Mouse (Mus musculus) forebrain, postnatal 0 days (tissue): ENCODE data around the gene Rps24. TPM values are rescaled to one million over a fixed set of nuclear protein-coding genes. Genes with fewer than 3 reads are reported as not detected.

Source experiments
- ATAC-seq: fragments of 200-750 bp; cut with Nextera tagmentation; 2 replicates; pipeline ENCODE4 v1.8.0; 2017; ENCODE audit warnings: mild to moderate bottlenecking, moderate library complexity
- DNase-seq: peaks from one replicate; pipeline ENCODE4 v3.0.0-alpha.2; 2015
- H3K27ac ChIP-seq: fragments of 300-500 bp; sonication (generic); 2 replicates; pipeline ENCODE4 v1.5.1; 2014; ENCODE audit warnings: low read depth, mild to moderate bottlenecking, antibody characterized with exemption, low read length, moderate library complexity, mixed read lengths
- H3K27me3 ChIP-seq: fragments of 300-500 bp; sonication (generic); 2 replicates; pipeline ENCODE4 v1.6.1; 2014; ENCODE audit warnings: mild to moderate bottlenecking, low read length, mixed read lengths; ENCODE audit not compliant: insufficient read depth
- H3K36me3 ChIP-seq: fragments of 300-500 bp; sonication (generic); 2 replicates; pipeline ENCODE4 v1.6.1; 2014; ENCODE audit warnings: mild to moderate bottlenecking, moderate library complexity; ENCODE audit not compliant: insufficient read depth
- H3K4me1 ChIP-seq: fragments of 300-500 bp; sonication (generic); 2 replicates; pipeline ENCODE4 v1.6.1; 2014; ENCODE audit warnings: antibody characterized with exemption; ENCODE audit not compliant: insufficient read depth
- H3K4me2 ChIP-seq: fragments of 300-500 bp; sonication (generic); 2 replicates; pipeline ENCODE4 v1.6.1; 2014; ENCODE audit warnings: low read depth, mild to moderate bottlenecking, moderate library complexity
- H3K4me3 ChIP-seq: fragments of 300-500 bp; sonication (generic); 2 replicates; pipeline ENCODE4 v1.5.1; 2014; ENCODE audit warnings: low read depth, low read length, mixed read lengths
- H3K9ac ChIP-seq: fragments of 300-500 bp; sonication (generic); 2 replicates; pipeline ENCODE4 v1.6.1; 2014; ENCODE audit warnings: mild to moderate bottlenecking
- H3K9me3 ChIP-seq: fragments of 300-500 bp; sonication (generic); 2 replicates; pipeline ENCODE4 v1.6.1; 2016; ENCODE audit warnings: low read length
- CTCF ChIP-seq: sonication (generic); IDR thresholded peaks from 2 replicates; pipeline ENCODE4 v1.5.1; 2016; ENCODE audit warnings: antibody characterized with exemption, control low read depth, low read depth
- WGBS: fragments of 180-500 bp; shearing (Covaris S2); extraction: QIAGEN DNeasy Blood & Tissue Kit; methylation state at CpG from one replicate; pipeline ENCODE4 v1.1.7; 2014; 5-methylcytosine and 5-hydroxymethylcytosine counted together
- polyA plus RNA-seq: library from polyadenylated mRNA; unstranded; fragments of >200 nt; fragmentation: Nextera tagmentation; extraction: Ambion mirVana; gene quantifications from 2 replicates; pipeline ENCODE4 v1.2.1, GENCODE M21; 2015
- total RNA-seq: library from RNA; depleted of rRNA; stranded (reverse); fragments of >200 nt; gene quantifications from 2 replicates; pipeline ENCODE4 v1.2.3, GENCODE M21; 2014

Rps24 gene
- total and polyA plus RNA-seq, 2 experiments from 2014 or later = 795 to 1,310 TPM

DNA sequence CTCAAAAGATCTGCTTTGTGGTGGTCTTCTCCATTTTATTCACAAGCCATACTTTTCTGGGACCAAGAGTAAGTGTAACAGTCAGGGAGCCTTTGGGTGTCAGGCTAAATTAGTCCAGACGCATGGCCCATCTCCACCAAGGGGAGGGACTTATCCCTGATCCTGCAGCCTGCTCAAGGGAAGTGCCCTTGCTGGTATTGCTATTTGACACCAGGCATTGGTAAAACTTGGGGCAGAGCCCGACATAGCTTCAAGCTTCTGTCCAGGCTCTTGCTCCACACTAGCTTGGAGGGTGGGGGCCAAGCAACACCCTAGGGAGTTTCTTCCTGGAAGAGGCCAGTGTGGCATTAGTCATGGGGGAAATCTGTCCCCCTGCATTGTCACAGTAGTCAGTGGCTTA lies 23.8 kb downstream of the Rps24 start:
- DNase-seq (no peak), ATAC-seq (no peak)
- TF ChIP-seq CTCF = no peak
- Histone ChIP-seq H3K4me1 (peaks cover 13% of the 10 kb centered on the region; the same call in 1 of the 2 replicates), H3K27ac (no peak overlapping the region), H3K9me3 (no peaks in the 10 kb centered on the region), H3K27me3 (no peaks in the 10 kb centered on the region), H3K9ac (no peak overlapping the region), H3K4me3 (no peak overlapping the region), H3K4me2 (no peak overlapping the region), H3K36me3 (no peaks in the 10 kb centered on the region)
- WGBS = 96% methylated on average over 2 of the region's 2 CpGs

DNA sequence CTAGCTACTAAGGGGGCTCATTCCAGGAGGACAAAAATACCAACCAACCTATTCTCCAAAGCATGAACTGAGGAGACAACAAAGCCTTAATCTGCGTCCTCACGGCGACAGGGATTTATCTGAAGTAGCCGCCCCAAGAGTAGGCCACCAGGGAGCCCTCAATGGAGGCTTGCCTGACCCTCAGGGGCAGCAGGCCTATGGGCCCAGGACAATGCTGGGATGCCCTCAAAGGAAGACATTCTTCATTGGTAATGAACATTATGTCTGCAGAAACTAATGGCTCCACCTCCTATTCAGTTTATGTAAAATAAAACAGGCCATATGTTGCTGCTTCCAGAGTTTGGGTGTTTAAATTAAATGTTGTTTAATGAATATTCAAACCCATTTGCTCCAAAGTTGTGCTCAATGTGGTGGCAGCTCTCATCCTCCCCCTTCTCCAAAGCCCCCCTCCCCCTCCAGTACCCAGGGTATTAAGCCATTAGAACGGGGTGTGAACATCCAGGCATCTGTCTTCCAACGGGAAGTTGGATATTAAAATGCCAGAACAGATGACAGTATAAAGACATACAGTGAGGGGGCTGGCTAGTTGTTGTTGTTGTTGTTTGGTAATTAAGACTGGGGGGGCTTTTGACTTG lies 25.7 kb downstream of the Rps24 start:
- ATAC-seq (peak; percentile 16; the same call in 1 of the 2 replicates), DNase-seq (peak; percentile 40)
- Histone ChIP-seq H3K27me3 (no peaks in the 10 kb centered on the region), H3K27ac (peak overlapping the region; percentile 50; the same call in 1 of the 2 replicates), H3K4me2 (no peak overlapping the region), H3K9me3 (no peaks in the 10 kb centered on the region), H3K36me3 (no peaks in the 10 kb centered on the region), H3K9ac (no peak overlapping the region), H3K4me3 (no peak overlapping the region), H3K4me1 (0 out of 2 replicates have a peak, but pooled peaks cover 10% of the 10 kb centered on the region)
- 44% methylated on average over 6 of the region's 6 CpGs for WGBS
- TF ChIP-seq CTCF = no peak

DNA sequence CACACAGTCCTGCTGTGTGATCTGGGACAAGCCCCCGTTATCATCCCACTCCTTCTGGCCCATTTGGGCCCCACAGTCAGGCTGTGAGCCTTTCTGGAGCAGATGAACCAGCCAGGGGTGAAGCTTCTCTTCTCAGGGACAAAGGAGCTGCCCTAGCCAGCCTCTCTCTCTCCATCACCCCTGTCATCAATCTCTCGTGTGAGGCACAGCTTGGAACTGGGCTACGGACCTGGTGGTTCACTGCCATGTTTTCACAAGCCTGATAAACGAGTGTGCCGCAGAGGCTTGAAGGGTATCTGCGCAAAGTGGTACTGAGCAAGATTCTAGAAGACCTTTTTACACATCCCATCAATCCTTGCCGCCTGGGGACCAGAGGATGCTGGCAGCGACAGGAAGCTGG lies 34.7 kb downstream of the Rps24 start:
- Histone ChIP-seq H3K36me3 (no peaks in the 10 kb centered on the region), H3K9me3 (no peaks in the 10 kb centered on the region), H3K4me2 (no peak overlapping the region), H3K9ac (no peak overlapping the region), H3K27me3 (no peaks in the 10 kb centered on the region), H3K4me3 (no peak overlapping the region), H3K4me1 (peaks cover 6% of the 10 kb centered on the region; the same call in 1 of the 2 replicates), H3K27ac (no peak overlapping the region)
- ATAC-seq (no peak), DNase-seq (no peak)
- no peak for TF ChIP-seq CTCF
- 78% methylated on average over 8 of the region's 8 CpGs for WGBS

DNA sequence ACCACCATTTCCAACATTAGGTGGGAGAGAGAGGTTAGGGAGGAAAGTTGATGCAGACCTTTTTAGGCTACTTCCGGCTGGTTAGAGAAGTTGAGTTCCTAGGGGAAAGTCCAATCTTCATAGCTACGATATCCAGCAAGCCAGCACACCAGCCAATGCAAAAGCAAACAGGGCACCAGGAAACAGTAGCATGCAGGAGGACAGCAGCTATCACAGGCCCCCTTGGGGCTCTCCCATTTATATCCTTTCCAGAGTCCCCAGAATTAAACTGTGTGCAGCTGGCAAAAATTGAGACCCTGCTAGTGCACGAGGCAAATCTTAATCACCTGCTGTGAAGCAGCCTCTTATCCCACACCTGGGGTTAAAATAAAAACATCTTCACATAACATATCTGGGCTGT lies 38.2 kb downstream of the Rps24 start:
- 56% methylated on average over 3 of the region's 3 CpGs for WGBS
- H3K4me3 ChIP-seq = no peak overlapping the region
- TF ChIP-seq CTCF = no peak
- ATAC-seq = no peak
- H3K27me3 ChIP-seq = no peaks in the 10 kb centered on the region
- H3K36me3 ChIP-seq = no peaks in the 10 kb centered on the region
- peak overlapping the region; percentile 75 for H3K27ac ChIP-seq
- H3K9me3 ChIP-seq = no peaks in the 10 kb centered on the region
- no peak for DNase-seq
- no peak overlapping the region for H3K9ac ChIP-seq
- peaks cover 10% of the 10 kb centered on the region; the same call in 1 of the 2 replicates for H3K4me1 ChIP-seq
- H3K4me2 ChIP-seq = no peak overlapping the region

DNA sequence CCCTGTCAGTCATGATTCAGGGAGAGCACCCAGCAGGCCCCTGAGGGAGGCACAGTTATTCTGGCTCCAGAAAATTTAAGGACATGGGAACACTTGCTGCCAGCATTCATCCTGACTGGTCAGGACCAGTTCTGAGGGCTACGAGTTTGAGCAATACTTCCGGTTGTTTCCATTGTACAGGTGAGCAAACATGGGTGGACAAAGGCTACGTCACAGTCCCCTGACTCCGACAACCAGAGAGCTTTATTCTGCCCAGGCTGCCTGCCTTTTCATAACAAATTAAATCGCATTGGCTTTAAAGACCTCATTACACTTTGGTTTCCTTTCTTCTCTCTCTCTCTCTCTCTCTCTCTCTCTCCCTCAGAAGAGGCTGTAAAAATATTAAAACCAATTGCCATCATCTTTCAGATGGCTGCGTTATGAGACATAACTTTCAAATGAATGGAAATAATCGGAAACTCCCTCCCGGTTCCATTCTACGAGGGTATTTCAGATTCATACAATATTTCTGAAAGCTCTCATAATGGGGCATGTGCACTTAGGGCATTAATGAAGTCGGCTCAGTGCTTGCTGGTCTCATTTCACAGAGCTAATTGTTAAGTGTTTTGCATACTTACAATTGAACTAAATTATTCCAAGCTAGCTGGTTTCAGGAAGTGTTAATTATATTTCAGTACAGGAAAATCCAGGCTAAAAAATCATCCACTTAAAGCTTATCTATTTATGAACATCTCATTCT lies 38.9 kb downstream of the Rps24 start:
- Histone ChIP-seq H3K4me2 (no peak overlapping the region), H3K36me3 (no peaks in the 10 kb centered on the region), H3K27me3 (no peaks in the 10 kb centered on the region), H3K9ac (no peak overlapping the region; the same call in 1 of the 2 replicates), H3K4me1 (peaks cover 10% of the 10 kb centered on the region; the same call in 1 of the 2 replicates), H3K9me3 (no peaks in the 10 kb centered on the region), H3K4me3 (no peak overlapping the region), H3K27ac (peak overlapping the region; percentile 75)
- peak; percentile 89 for ATAC-seq
- TF ChIP-seq CTCF = no peak
- peak; percentile 68 for DNase-seq
- WGBS = 9% methylated on average over 10 of the region's 10 CpGs

DNA sequence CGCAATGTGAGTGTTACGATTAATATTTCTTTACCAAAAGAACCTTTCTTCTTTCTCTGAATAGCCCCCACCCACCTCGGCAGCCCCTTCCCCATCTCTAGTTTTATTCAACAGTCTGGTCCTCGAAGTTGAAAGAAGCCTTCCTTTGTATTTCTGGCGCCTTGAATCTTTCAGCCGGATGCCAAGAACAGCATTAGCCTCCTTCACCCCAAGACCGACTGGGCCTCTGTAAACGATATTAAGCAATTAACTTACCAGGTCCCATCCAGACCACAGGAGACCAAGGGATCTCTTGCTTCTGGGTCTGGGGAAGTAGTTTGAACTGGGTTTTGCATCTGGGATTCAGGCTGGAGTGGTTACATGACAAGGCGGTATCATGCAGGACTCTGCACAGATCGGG lies 39.5 kb downstream of the Rps24 start:
- H3K4me1 ChIP-seq = peaks cover 10% of the 10 kb centered on the region; the same call in 1 of the 2 replicates
- H3K9ac ChIP-seq = no peak overlapping the region
- DNase-seq = peak; percentile 56
- ATAC-seq = peak; percentile 56
- H3K9me3 ChIP-seq = no peaks in the 10 kb centered on the region
- peak overlapping the region; percentile 75 for H3K27ac ChIP-seq
- no peaks in the 10 kb centered on the region for H3K27me3 ChIP-seq
- no peaks in the 10 kb centered on the region for H3K36me3 ChIP-seq
- no peak overlapping the region for H3K4me2 ChIP-seq
- TF ChIP-seq CTCF = no peak
- no peak overlapping the region for H3K4me3 ChIP-seq
- 15% methylated on average over 10 of the region's 10 CpGs for WGBS

DNA sequence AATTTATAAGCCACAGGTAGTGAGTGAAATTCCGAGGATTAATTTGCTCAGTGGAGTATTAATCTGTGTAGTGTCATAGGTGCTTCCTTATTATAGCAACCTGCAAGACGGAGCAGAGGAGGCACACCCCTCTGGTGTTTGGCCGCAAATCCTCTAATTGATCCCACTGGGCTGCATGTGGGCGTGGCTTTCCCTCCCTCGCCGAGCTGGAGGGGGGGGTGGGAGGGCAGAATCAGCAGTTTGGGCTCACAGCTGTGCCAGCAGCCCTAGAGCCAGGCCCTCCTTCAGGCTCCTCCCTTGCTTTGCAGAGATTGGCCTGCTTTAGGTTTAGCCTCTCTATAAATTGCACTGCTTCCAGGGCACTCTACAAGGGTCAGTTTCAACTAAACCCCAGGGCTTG lies 43.3 kb downstream of the Rps24 start:
- Histone ChIP-seq H3K36me3 (no peaks in the 10 kb centered on the region), H3K4me2 (no peak overlapping the region), H3K4me1 (peaks cover 15% of the 10 kb centered on the region; the same call in 1 of the 2 replicates), H3K27ac (no peak overlapping the region), H3K9me3 (no peaks in the 10 kb centered on the region), H3K4me3 (no peak overlapping the region), H3K9ac (no peak overlapping the region), H3K27me3 (no peaks in the 10 kb centered on the region)
- peak; percentile 43; the same call in 1 of the 2 replicates for ATAC-seq
- 3% methylated on average over 6 of the region's 6 CpGs for WGBS
- TF ChIP-seq CTCF = no peak
- no peak for DNase-seq
